Mouse (Mus musculus): ENCODE results near the gene Gpc5.

GRCm38 (mm10) chr14:116551401-116551800 is 1459.4 kb downstream of the Gpc5 start:
- TF ChIP-seq CTCF (IDR thresholded peaks at IDR 0.05; ENCODE audit: insufficient read depth, low read length) (no peak), POLR2A (IDR thresholded peaks at IDR 0.05; ENCODE audit: borderline replicate concordance, extremely low read depth, low read depth, low read length) (no peak)
